Mouse (Mus musculus) CH12.LX (cell line): ENCODE results near the gene Rtn1. TPM values are rescaled to one million over a fixed set of nuclear protein-coding genes. Genes with fewer than 3 reads are reported as not detected.

Experiments used
- DNase-seq: peaks from one replicate; pipeline ENCODE4 v3.0.0-alpha.2; 2013; ENCODE audit errors: extremely low read depth
- H3K27ac ChIP-seq: 2 replicates; pipeline ENCODE4 v1.5.1; 2012; ENCODE audit warnings: low read depth, mild to moderate bottlenecking, control low read depth, moderate library complexity; ENCODE audit not compliant: insufficient read depth
- H3K27me3 ChIP-seq: replicated peaks from 2 replicates; pipeline ENCODE3; 2012; ENCODE audit warnings: inconsistent platforms
- H3K36me3 ChIP-seq, 2 experiments: replicated peaks in 1 of 2; 2 replicates each; pipeline versions ENCODE3 to v1.6.1; 2012; ENCODE audit warnings: inconsistent platforms in 1 of 2, low read length in 1 of 2, mild to moderate bottlenecking in 1 of 2, mixed read lengths in 1 of 2, moderate library complexity in 1 of 2; ENCODE audit not compliant: control insufficient read depth in 1 of 2, insufficient read depth in 1 of 2
- H3K4me1 ChIP-seq, 2 experiments: 2 replicates each; pipeline ENCODE4 v1.6.1; 2012; ENCODE audit warnings: inconsistent platforms in 1 of 2, moderate library complexity in 1 of 2; ENCODE audit not compliant: insufficient read depth in 2 of 2, control insufficient read depth in 1 of 2
- H3K4me2 ChIP-seq: 2 replicates; pipeline ENCODE4 v1.6.1; 2012; ENCODE audit warnings: low read depth, mild to moderate bottlenecking, control low read depth; ENCODE audit not compliant: poor library complexity, insufficient read depth, severe bottlenecking
- H3K4me3 ChIP-seq, 3 experiments: fragments of 150-350 bp in 1 of 3; sonication (generic) in 1 of 3; replicated peaks in 1 of 3; 2 replicates each; pipeline versions ENCODE3 to v1.5.1; 2011 to 2012; ENCODE audit warnings: low read depth in 2 of 3, low read length in 2 of 3, mild to moderate bottlenecking in 2 of 3, moderate library complexity in 2 of 3, control low read depth in 1 of 3, improper control_type of control experiment in 1 of 3, inconsistent platforms in 1 of 3, mixed read lengths in 1 of 3; ENCODE audit not compliant: poor library complexity in 1 of 3
- H3K79me2 ChIP-seq: replicated peaks from 2 replicates; pipeline ENCODE4 v1.6.1; 2012; ENCODE audit warnings: mild to moderate bottlenecking, moderate library complexity; ENCODE audit not compliant: control insufficient read depth, poor library complexity, insufficient read depth, severe bottlenecking; ENCODE audit errors: extremely low read depth
- H3K9ac ChIP-seq: 2 replicates; pipeline ENCODE4 v1.6.1; 2012; ENCODE audit warnings: low read depth, mild to moderate bottlenecking, control low read depth, moderate library complexity; ENCODE audit not compliant: insufficient read depth
- H3K9me3 ChIP-seq: replicated peaks from 2 replicates; pipeline ENCODE3; 2012; ENCODE audit warnings: low read length, inconsistent platforms, mixed read lengths
- BHLHE40 ChIP-seq: IDR thresholded peaks from 2 replicates; pipeline ENCODE4 v1.6.1; 2011; ENCODE audit warnings: mild to moderate bottlenecking, low read depth, low read length, improper control_type of control experiment
- CHD1 ChIP-seq: IDR thresholded peaks from 2 replicates; pipeline ENCODE4 v1.6.1; 2012; ENCODE audit warnings: low read depth, low read length, improper control_type of control experiment, inconsistent platforms
- CHD2 ChIP-seq: IDR thresholded peaks from 2 replicates; pipeline ENCODE4 v1.6.1; 2011; ENCODE audit warnings: low read length, improper control_type of control experiment
- CTCF ChIP-seq, 2 experiments: IDR thresholded peaks in 1 of 2; conservative IDR thresholded peaks in 1 of 2; 2 replicates each; pipeline ENCODE4 v1.5.1; 2011 to 2012; ENCODE audit warnings: low read depth in 2 of 2, low read length in 2 of 2, improper control_type of control experiment in 1 of 2, inconsistent platforms in 1 of 2, mild to moderate bottlenecking in 1 of 2, moderate library complexity in 1 of 2
- E2F4 ChIP-seq: IDR thresholded peaks from 2 replicates; pipeline ENCODE4 v1.6.1; 2011; ENCODE audit warnings: low read depth, low read length, improper control_type of control experiment; ENCODE audit not compliant: insufficient replicate concordance
- ELF1 ChIP-seq: IDR thresholded peaks from 2 replicates; pipeline ENCODE4 v1.6.1; 2014; ENCODE audit warnings: low read depth, mild to moderate bottlenecking, inconsistent platforms, low read length, improper control_type of control experiment
- EP300 ChIP-seq: IDR thresholded peaks from 2 replicates; pipeline ENCODE4 v1.6.1; 2011; ENCODE audit warnings: low read length, improper control_type of control experiment
- ETS1 ChIP-seq: conservative IDR thresholded peaks from 2 replicates; pipeline ENCODE4 v1.6.1; 2012; ENCODE audit warnings: low read depth, mild to moderate bottlenecking, inconsistent platforms, low read length, improper control_type of control experiment, moderate library complexity
- GABPA ChIP-seq: IDR thresholded peaks from 2 replicates; pipeline ENCODE4 v1.6.1; 2012; ENCODE audit warnings: low read depth, low read length, improper control_type of control experiment, inconsistent platforms; ENCODE audit not compliant: insufficient replicate concordance
- HCFC1 ChIP-seq: IDR thresholded peaks from 2 replicates; pipeline ENCODE4 v1.6.1; 2012; ENCODE audit warnings: low read depth, mild to moderate bottlenecking, inconsistent platforms, low read length, improper control_type of control experiment
- IRF4 ChIP-seq: IDR thresholded peaks from 2 replicates; pipeline ENCODE4 v1.6.1; 2014; ENCODE audit warnings: low read depth, mild to moderate bottlenecking, inconsistent platforms, low read length, improper control_type of control experiment
- JUN ChIP-seq: IDR thresholded peaks from 2 replicates; pipeline ENCODE4 v1.6.1; 2011; ENCODE audit warnings: low read depth, mild to moderate bottlenecking, low read length, improper control_type of control experiment, moderate library complexity; ENCODE audit not compliant: insufficient read depth
- JUND ChIP-seq: conservative IDR thresholded peaks from 2 replicates; pipeline ENCODE4 v1.6.1; 2011; ENCODE audit warnings: low read depth, low read length, improper control_type of control experiment
- KAT2A ChIP-seq: IDR thresholded peaks from 2 replicates; pipeline ENCODE4 v1.6.1; 2012; ENCODE audit warnings: low read length, improper control_type of control experiment, inconsistent platforms; ENCODE audit not compliant: insufficient replicate concordance
- MAFK ChIP-seq: IDR thresholded peaks from 2 replicates; pipeline ENCODE4 v1.6.1; 2011; ENCODE audit warnings: low read length, improper control_type of control experiment; ENCODE audit not compliant: insufficient replicate concordance
- MAX ChIP-seq: IDR thresholded peaks from 2 replicates; pipeline ENCODE4 v1.6.1; 2011; ENCODE audit warnings: low read length, improper control_type of control experiment
- MAZ ChIP-seq: IDR thresholded peaks from 2 replicates; pipeline ENCODE4 v1.6.1; 2012; ENCODE audit warnings: low read depth, mild to moderate bottlenecking, inconsistent platforms, low read length, improper control_type of control experiment, moderate library complexity
- MEF2A ChIP-seq: IDR thresholded peaks from 2 replicates; pipeline ENCODE4 v1.6.1; 2014; ENCODE audit warnings: low read depth, mild to moderate bottlenecking, inconsistent platforms, low read length, improper control_type of control experiment, borderline replicate concordance
- MXI1 ChIP-seq: IDR thresholded peaks from 2 replicates; pipeline ENCODE4 v1.6.1; 2011; ENCODE audit warnings: mild to moderate bottlenecking, low read depth, low read length, improper control_type of control experiment
- MYC ChIP-seq: IDR thresholded peaks from 2 replicates; pipeline ENCODE4 v1.6.1; 2011; ENCODE audit warnings: low read depth, mild to moderate bottlenecking, improper control_type of control experiment, low read length
- NELFE ChIP-seq: IDR thresholded peaks from 2 replicates; pipeline ENCODE4 v1.6.1; 2011; ENCODE audit warnings: low read depth, low read length, improper control_type of control experiment
- NRF1 ChIP-seq: IDR thresholded peaks from 2 replicates; pipeline ENCODE4 v1.6.1; 2014; ENCODE audit warnings: low read depth, mild to moderate bottlenecking, inconsistent platforms, low read length, improper control_type of control experiment, moderate library complexity
- PAX5 ChIP-seq: IDR thresholded peaks from 2 replicates; pipeline ENCODE4 v1.6.1; 2012; ENCODE audit warnings: low read length, inconsistent platforms, mixed read lengths
- POLR2A ChIP-seq: IDR thresholded peaks from 2 replicates; pipeline ENCODE4 v1.6.1; 2011; ENCODE audit warnings: low read depth, mild to moderate bottlenecking, improper control_type of control experiment, low read length
- POLR2AphosphoS2 ChIP-seq: IDR thresholded peaks from 2 replicates; pipeline ENCODE4 v1.6.1; 2011; ENCODE audit warnings: low read depth, low read length, improper control_type of control experiment
- RAD21 ChIP-seq: IDR thresholded peaks from 2 replicates; pipeline ENCODE4 v1.6.1; 2011; ENCODE audit warnings: low read depth, mild to moderate bottlenecking, low read length, improper control_type of control experiment, moderate library complexity
- RCOR1 ChIP-seq: conservative IDR thresholded peaks from 2 replicates; pipeline ENCODE4 v1.6.1; 2012; ENCODE audit warnings: low read depth, mild to moderate bottlenecking, inconsistent platforms, low read length, improper control_type of control experiment
- SIN3A ChIP-seq: IDR thresholded peaks from 2 replicates; pipeline ENCODE4 v1.6.1; 2012; ENCODE audit warnings: low read length, improper control_type of control experiment, inconsistent platforms
- SMC3 ChIP-seq: IDR thresholded peaks from 2 replicates; pipeline ENCODE4 v1.6.1; 2011; ENCODE audit warnings: low read depth, low read length, improper control_type of control experiment
- TBP ChIP-seq: conservative IDR thresholded peaks from 2 replicates; pipeline ENCODE4 v1.6.1; 2011; ENCODE audit warnings: low read depth, low read length, improper control_type of control experiment
- TCF12 ChIP-seq: IDR thresholded peaks from 2 replicates; pipeline ENCODE4 v1.6.1; 2014; ENCODE audit warnings: low read depth, mild to moderate bottlenecking, inconsistent platforms, low read length, improper control_type of control experiment
- UBTF ChIP-seq: IDR thresholded peaks from 2 replicates; pipeline ENCODE4 v1.6.1; 2012; ENCODE audit warnings: low read depth, mild to moderate bottlenecking, inconsistent platforms, low read length, improper control_type of control experiment, moderate library complexity
- USF1 ChIP-seq: IDR thresholded peaks from 2 replicates; pipeline ENCODE4 v1.6.1; 2014; ENCODE audit warnings: low read depth, mild to moderate bottlenecking, inconsistent platforms, low read length, improper control_type of control experiment
- USF2 ChIP-seq: conservative IDR thresholded peaks from 2 replicates; pipeline ENCODE4 v1.6.1; 2011; ENCODE audit warnings: low read depth, low read length, improper control_type of control experiment
- ZC3H11A ChIP-seq: IDR thresholded peaks from 2 replicates; pipeline ENCODE4 v1.6.1; 2012; ENCODE audit warnings: low read depth, mild to moderate bottlenecking, inconsistent platforms, low read length, improper control_type of control experiment
- ZKSCAN1 ChIP-seq: IDR thresholded peaks from 2 replicates; pipeline ENCODE4 v1.6.1; 2012; ENCODE audit warnings: low read depth, inconsistent platforms, low read length, improper control_type of control experiment, borderline replicate concordance
- ZMIZ1 ChIP-seq: IDR thresholded peaks from 2 replicates; pipeline ENCODE4 v1.6.1; 2012; ENCODE audit warnings: low read depth, mild to moderate bottlenecking, inconsistent platforms, low read length, improper control_type of control experiment
- ZNF384 ChIP-seq: IDR thresholded peaks from 2 replicates; pipeline ENCODE4 v1.6.1; 2012; ENCODE audit warnings: low read depth, low read length, improper control_type of control experiment, inconsistent platforms
- dilution Hi-C: fragments of 300-500 bp; cut with MboI; formaldehyde crosslinking; loops from 2 replicates; pipeline ENCODE4 v1.14.3; 2020; ENCODE audit warnings: low sequenced_read_pairs; ENCODE audit not compliant: extremely low pct_unique_long_range_greater_than_20kb, extremely low pct_ligation_motif_present
- in situ Hi-C: fragments of 300-500 bp; cut with MboI; formaldehyde crosslinking; loops from 3 replicates; pipeline ENCODE4 v1.14.3; 2019; ENCODE audit warnings: low sequenced_read_pairs, low pct_ligation_motif_present, low pct_unique_long_range_greater_than_20kb, mixed read lengths
- polyA plus RNA-seq: library from polyadenylated mRNA; unstranded; fragments of >175 nt; gene quantifications from 2 replicates; pipeline ENCODE4 v1.2.1, GENCODE M21; 2012; ENCODE audit warnings: low read depth; ENCODE audit not compliant: insufficient read length
- total RNA-seq, 2 experiments: library from RNA; depleted of rRNA; stranded (reverse); fragments of 300-350 nt in 1 of 2; fragments of >200 nt in 1 of 2; gene quantifications; 2 replicates each; pipeline ENCODE4 v1.2.3; 2012 to 2014

The Rtn1 gene
- total and polyA plus RNA-seq, 3 experiments: 0.08 to 0.17 TPM; not detected in 1

DNA sequence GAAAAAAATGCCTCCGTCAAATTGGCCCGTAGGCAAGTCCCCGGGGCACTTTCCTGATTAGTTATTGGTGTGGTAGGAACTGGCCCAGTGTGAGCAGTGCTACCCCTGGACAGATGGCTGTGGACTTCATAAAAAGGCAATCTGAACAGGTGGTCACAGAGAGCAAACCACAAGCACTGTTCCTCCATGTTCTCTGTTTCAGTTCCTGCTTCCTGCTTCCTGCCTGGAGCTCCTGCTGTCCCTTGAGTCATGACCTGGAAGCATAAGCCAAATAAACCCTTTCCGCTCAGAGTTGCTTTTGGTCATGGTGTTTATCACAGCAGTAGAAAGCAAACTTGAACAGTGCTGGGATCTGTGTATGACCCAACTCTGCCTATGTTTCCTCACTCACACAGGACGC, 44.3 kb downstream of the Rtn1 start:
- DNase-seq: peak; percentile 29
- TF ChIP-seq TBP (no peak), MAX (no peak), SMC3 (no peak), MAZ (no peak), KAT2A (no peak), RCOR1 (0 out of 2 replicates have a peak, but pooled peaks have one; percentile 61), CTCF (conservative IDR thresholded peaks at IDR 0.05 in 1 of 2, IDR thresholded peaks at IDR 0.05 in 1 of 2; ENCODE audit: low read depth in 2 of 2, low read length in 2 of 2) (no peak), PAX5 (no peak), CHD1 (no peak), POLR2A (no peak), EP300 (peak; percentile 78), ZMIZ1 (no peak), ZNF384 (no peak), JUN (no peak), USF2 (no peak), RAD21 (no peak), MYC (0 out of 2 replicates have a peak, but pooled peaks have one; percentile 36), ETS1 (no peak), ZKSCAN1 (no peak), HCFC1 (peak; percentile 27; the same call in 1 of the 2 replicates), NELFE (no peak), ZC3H11A (no peak), E2F4 (no peak), TCF12 (0 out of 2 replicates have a peak, but pooled peaks have one; percentile 44), UBTF (no peak), USF1 (no peak), SIN3A (no peak), IRF4 (peak; percentile 64), NRF1 (no peak), ELF1 (0 out of 2 replicates have a peak, but pooled peaks have one; percentile 28), POLR2AphosphoS2 (no peak), MAFK (no peak), GABPA (no peak), MEF2A (peak; percentile 19; the same call in 1 of the 2 replicates), BHLHE40 (peak; percentile 31; the same call in 1 of the 2 replicates), JUND (no peak), MXI1 (no peak), CHD2 (peak; percentile 31; the same call in 1 of the 2 replicates)
- peaks cover 26 to 51% of the 10 kb centered on the region in 2 experiments for H3K4me1 ChIP-seq
- no peaks in the 10 kb centered on the region for H3K9me3 ChIP-seq
- no peaks in the 10 kb centered on the region for H3K36me3 ChIP-seq
- in situ Hi-C loops: no loop called here
- H3K4me2 ChIP-seq: no peak overlapping the region
- H3K79me2 ChIP-seq: no peaks in the 10 kb centered on the region
- no peaks in the 10 kb centered on the region for H3K27me3 ChIP-seq
- dilution Hi-C loops: no loop called here
- H3K4me3 ChIP-seq: no peak overlapping the region
- H3K27ac ChIP-seq: no peak overlapping the region
- H3K9ac ChIP-seq: no peak overlapping the region
